Mouse (Mus musculus) bone marrow, adult 2 months (tissue): ENCODE data around the gene Ythdc1.

ENCODE experiments used
- CTCF ChIP-seq: fragments of 200-500 bp; IDR thresholded peaks from 2 replicates; pipeline ENCODE4 v1.5.1; 2011; ENCODE audit warnings: low read length, control low read depth; ENCODE audit not compliant: control insufficient read depth, insufficient read depth
- POLR2A ChIP-seq: fragments of 200-500 bp; IDR thresholded peaks from 2 replicates; pipeline ENCODE4 v1.6.1; 2011; ENCODE audit warnings: low read depth, mild to moderate bottlenecking, control low read depth, low read length, borderline replicate concordance; ENCODE audit not compliant: control insufficient read depth

DNA sequence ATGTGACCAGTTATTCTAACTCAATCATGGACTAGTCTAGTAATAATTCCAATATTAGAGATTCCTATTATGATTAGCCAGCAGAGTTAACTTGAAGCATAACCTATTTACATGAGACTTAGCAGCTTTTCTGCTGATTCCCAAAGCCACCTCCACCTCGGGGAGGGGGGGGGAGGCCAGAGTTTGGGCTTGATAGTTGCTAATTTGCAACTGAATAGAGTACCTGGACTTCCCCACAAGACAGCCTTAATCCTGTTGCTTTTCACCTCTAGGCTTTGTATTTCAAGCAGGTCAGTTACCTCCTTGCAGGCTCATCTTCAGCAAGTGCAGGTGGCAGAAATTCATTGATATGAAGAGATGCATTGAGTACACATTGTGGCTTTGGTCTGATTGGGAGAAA lies 53.7 kb downstream of the Ythdc1 start:
- no peak for TF ChIP-seq POLR2A
- TF ChIP-seq CTCF, result no peak
